Mouse (Mus musculus): ENCODE data around the gene Ech1. TPM values are rescaled to one million over a fixed set of nuclear protein-coding genes. Genes with fewer than 3 reads are reported as not detected.
A peak's percentile ranks its signal among the peaks of the same experiment; 100 is the strongest.

Ech1 gene
- polyA plus RNA-seq, 1 experiment: 291 TPM

GRCm38 (mm10) chr7:28788307-28789195 is 36.5 kb upstream of the Ech1 start, which contains the start of gene Rinl:
Rinl (plus strand) TSS chr7:28788969.
- TF ChIP-seq CTCF (IDR thresholded peaks at IDR 0.05; ENCODE audit: extremely low read depth, insufficient read length, insufficient replicate concordance, low read depth, low read length): no peak
- no peak for TF ChIP-seq POLR2A (IDR thresholded peaks at IDR 0.05; ENCODE audit: low read depth, low read length)
- WGBS: 49% methylated on average over 5 of the region's 5 CpGs
- H3K36me3 ChIP-seq (ENCODE audit: control insufficient read depth, insufficient read depth, low read length): peaks cover 7% of the 10 kb centered on the region; the same call in 1 of the 2 replicates
- peak within 1 kb of the TSS; percentile 51 for H3K4me3 ChIP-seq (ENCODE audit: low read depth, low read length)
- no peaks in the 10 kb centered on the region for H3K27me3 ChIP-seq (ENCODE audit: control insufficient read depth, insufficient read depth, low read length)
- H3K4me1 ChIP-seq (ENCODE audit: control insufficient read depth, insufficient read depth, insufficient read length, low read length): peaks cover 5% of the 10 kb centered on the region
- peak within 1 kb of the TSS; percentile 56 for H3K27ac ChIP-seq (ENCODE audit: insufficient read depth, low read depth, low read length)

GRCm38 (mm10) chr7:28789235-28789634 is 35.8 kb upstream of the Ech1 start:
- Histone ChIP-seq H3K27me3 (ENCODE audit: control insufficient read depth, insufficient read depth, low read length) (no peaks in the 10 kb centered on the region), H3K4me1 (ENCODE audit: control insufficient read depth, insufficient read depth, insufficient read length, low read length) (peaks cover 5% of the 10 kb centered on the region), H3K27ac (ENCODE audit: insufficient read depth, low read depth, low read length) (peak overlapping the region; percentile 56; the same call in 1 of the 2 replicates), H3K4me3 (ENCODE audit: low read depth, low read length) (peak overlapping the region; percentile 51; the same call in 1 of the 2 replicates), H3K36me3 (ENCODE audit: control insufficient read depth, insufficient read depth, low read length) (peaks cover 4% of the 10 kb centered on the region; the same call in 1 of the 2 replicates)
- TF ChIP-seq CTCF (IDR thresholded peaks at IDR 0.05; ENCODE audit: extremely low read depth, insufficient read length, insufficient replicate concordance, low read depth, low read length): no peak
- no peak for TF ChIP-seq POLR2A (IDR thresholded peaks at IDR 0.05; ENCODE audit: low read depth, low read length)
- 80% methylated on average over 3 of the region's 3 CpGs for WGBS

- Histone ChIP-seq H3K4me1 (ENCODE audit: control insufficient read depth, insufficient read depth, insufficient read length, low read length) (peaks cover 5% of the 10 kb centered on the region), H3K27ac (ENCODE audit: insufficient read depth, low read depth, low read length) (no peak overlapping the region), H3K36me3 (ENCODE audit: control insufficient read depth, insufficient read depth, low read length) (peaks cover 4% of the 10 kb centered on the region; the same call in 1 of the 2 replicates), H3K4me3 (ENCODE audit: low read depth, low read length) (peak overlapping the region; percentile 20; the same call in 1 of the 2 replicates), H3K27me3 (ENCODE audit: control insufficient read depth, insufficient read depth, low read length) (no peaks in the 10 kb centered on the region)
- TF ChIP-seq POLR2A (IDR thresholded peaks at IDR 0.05; ENCODE audit: low read depth, low read length) (no peak), CTCF (IDR thresholded peaks at IDR 0.05; ENCODE audit: extremely low read depth, insufficient read length, insufficient replicate concordance, low read depth, low read length) (no peak)
- 57% methylated on average over 8 of the region's 8 CpGs for WGBS
Observed at GRCm38 (mm10) chr7:28790066-28790806, 34.8 kb upstream of the Ech1 start.

DNA sequence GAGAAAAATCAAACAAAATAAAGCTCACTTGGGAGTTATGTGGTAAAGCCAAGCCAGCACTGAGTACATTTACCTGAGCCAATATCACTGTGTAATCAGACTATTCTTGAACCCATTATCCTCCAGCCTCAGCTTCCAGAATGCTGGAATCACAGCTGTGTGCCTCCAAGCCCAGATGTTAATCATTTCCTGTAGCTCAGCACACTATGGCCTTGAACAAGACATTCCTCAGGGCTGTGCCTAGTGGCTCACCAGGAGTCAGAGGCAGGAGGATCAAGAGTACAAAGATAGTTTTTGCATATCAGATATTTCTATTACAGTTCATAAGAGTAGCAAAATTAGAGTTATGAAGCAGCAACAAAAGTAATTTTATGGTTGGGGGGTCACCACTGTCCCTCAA is 33.3 kb upstream of the Ech1 start:
- H3K4me3 ChIP-seq (ENCODE audit: low read depth, low read length): no peak overlapping the region
- H3K4me1 ChIP-seq (ENCODE audit: control insufficient read depth, insufficient read depth, insufficient read length, low read length): peaks cover 10% of the 10 kb centered on the region
- H3K27ac ChIP-seq (ENCODE audit: insufficient read depth, low read depth, low read length): peak overlapping the region; percentile 27

DNA sequence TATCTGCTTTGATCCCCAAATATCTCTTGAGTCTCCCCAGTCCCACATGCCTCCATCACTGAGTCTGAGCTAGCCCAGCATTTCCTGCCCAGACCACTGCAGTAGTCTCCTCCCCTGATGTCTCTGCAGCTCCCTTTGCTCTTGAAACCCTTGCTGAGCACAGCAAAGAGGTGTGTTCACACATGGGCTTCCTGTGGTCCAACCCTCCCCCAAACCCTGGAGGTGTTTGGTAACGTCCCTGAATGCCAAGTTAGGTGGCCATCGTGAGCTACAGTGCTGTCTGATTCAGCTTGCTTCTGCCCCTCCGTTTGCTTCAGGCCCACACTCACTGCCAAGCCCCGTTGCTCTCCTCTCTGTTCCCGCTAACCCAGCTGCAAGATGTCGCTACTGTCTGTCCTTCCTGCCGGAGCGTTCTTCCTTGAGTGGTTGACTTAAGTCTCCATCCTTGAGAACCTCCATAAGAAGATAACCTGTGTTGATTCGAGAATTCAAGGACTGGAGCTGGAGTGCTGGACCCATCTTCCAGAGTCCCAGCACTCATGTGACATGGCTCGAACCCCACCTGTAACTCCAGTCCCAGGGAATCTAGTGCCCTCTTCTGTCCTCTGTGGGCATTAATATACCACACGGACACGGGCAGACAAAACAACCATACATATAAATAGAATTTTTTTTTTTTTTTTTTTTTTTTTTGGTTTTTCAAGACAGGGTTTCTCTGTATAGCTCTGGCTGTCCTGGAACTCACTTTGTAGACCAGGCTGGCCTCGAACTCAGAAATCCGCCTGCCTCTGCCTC is 32.4 kb upstream of the Ech1 start:
- peak overlapping the region; percentile 52 for H3K27ac ChIP-seq (ENCODE audit: insufficient read depth, low read depth, low read length)
- 72% methylated on average over 14 of the region's 14 CpGs for WGBS
- H3K4me3 ChIP-seq (ENCODE audit: low read depth, low read length): no peak overlapping the region; the same call in 1 of the 2 replicates
- no peak for TF ChIP-seq POLR2A (IDR thresholded peaks at IDR 0.05; ENCODE audit: low read depth, low read length)
- no peak for TF ChIP-seq CTCF (IDR thresholded peaks at IDR 0.05; ENCODE audit: extremely low read depth, insufficient read length, insufficient replicate concordance, low read depth, low read length)
- H3K27me3 ChIP-seq (ENCODE audit: control insufficient read depth, insufficient read depth, low read length): no peaks in the 10 kb centered on the region
- peaks cover 10% of the 10 kb centered on the region for H3K4me1 ChIP-seq (ENCODE audit: control insufficient read depth, insufficient read depth, insufficient read length, low read length)
- no peaks in the 10 kb centered on the region; the same call in 1 of the 2 replicates for H3K36me3 ChIP-seq (ENCODE audit: control insufficient read depth, insufficient read depth, low read length)

More for the DNA sequence above, 33.3 kb upstream of the Ech1 start:
- no peaks in the 10 kb centered on the region for H3K36me3 ChIP-seq (ENCODE audit: control insufficient read depth, insufficient read depth, low read length)
- no peaks in the 10 kb centered on the region for H3K27me3 ChIP-seq (ENCODE audit: control insufficient read depth, insufficient read depth, low read length)
- TF ChIP-seq CTCF (IDR thresholded peaks at IDR 0.05; ENCODE audit: extremely low read depth, insufficient read length, insufficient replicate concordance, low read depth, low read length) (no peak), POLR2A (IDR thresholded peaks at IDR 0.05; ENCODE audit: low read depth, low read length) (no peak)

- 29% methylated on average over 2 of the region's 2 CpGs for WGBS
Observed at GRCm38 (mm10) chr7:28793834-28794233, 31.2 kb upstream of the Ech1 start.

More at GRCm38 (mm10) chr7:28793834-28794233, 31.2 kb upstream of the Ech1 start:
- TF ChIP-seq POLR2A (IDR thresholded peaks at IDR 0.05; ENCODE audit: low read depth, low read length) (no peak), CTCF (IDR thresholded peaks at IDR 0.05; ENCODE audit: extremely low read depth, insufficient read length, insufficient replicate concordance, low read depth, low read length) (no peak)
- Histone ChIP-seq H3K4me3 (ENCODE audit: low read depth, low read length) (no peak overlapping the region), H3K27ac (ENCODE audit: insufficient read depth, low read depth, low read length) (no peak overlapping the region), H3K27me3 (ENCODE audit: control insufficient read depth, insufficient read depth, low read length) (no peaks in the 10 kb centered on the region), H3K4me1 (ENCODE audit: control insufficient read depth, insufficient read depth, insufficient read length, low read length) (peaks cover 10% of the 10 kb centered on the region), H3K36me3 (ENCODE audit: control insufficient read depth, insufficient read depth, low read length) (no peaks in the 10 kb centered on the region; the same call in 1 of the 2 replicates)

All from small intestine, adult 2 months (tissue).